Mouse (Mus musculus) bone marrow macrophage, adult 2 months (primary cell): ENCODE data around the gene Arglu1.
A peak's percentile ranks its signal among the peaks of the same experiment; 100 is the strongest.

Experiments used
- CTCF ChIP-seq: IDR thresholded peaks from 2 replicates; pipeline ENCODE4 v1.5.1; 2012; ENCODE audit warnings: low read depth, mild to moderate bottlenecking, low read length, moderate library complexity
- POLR2A ChIP-seq: IDR thresholded peaks from 2 replicates; pipeline ENCODE4 v1.6.1; 2012; ENCODE audit warnings: mild to moderate bottlenecking, low read depth, low read length, borderline replicate concordance

- peak; percentile 81 for TF ChIP-seq CTCF
- TF ChIP-seq POLR2A, result no peak
Measured at GRCm38 (mm10) chr8:8661759-8662138, 28.6 kb downstream of the Arglu1 start.
